Mouse (Mus musculus): ENCODE measurements at regions not wholly inside any gene's neighbourhood (a gene's known extent, or its start where the extent isn't known, plus 50 kb on each side); places are given as distances from the start of the nearest gene placed in this dataset.

GRCm38 (mm10) chr15:60101485-60102280 is 85.3 kb upstream of the 4933412E24Rik start:
- WGBS: 90% methylated on average over 4 of the region's 4 CpGs
- no peaks in the 10 kb centered on the region for H3K4me1 ChIP-seq
- no peaks in the 10 kb centered on the region for H3K9me3 ChIP-seq (replicated peaks)
- H3K36me3 ChIP-seq: no peaks in the 10 kb centered on the region
- no peaks in the 10 kb centered on the region for H3K27me3 ChIP-seq (replicated peaks)
- ATAC-seq (ENCODE audit: low FRiP score): no peak
- no peak overlapping the region for H3K27ac ChIP-seq (replicated peaks)
- no peak overlapping the region for H3K4me2 ChIP-seq
- H3K4me3 ChIP-seq (replicated peaks): no peak overlapping the region
- H3K9ac ChIP-seq (replicated peaks): no peak overlapping the region

DNA sequence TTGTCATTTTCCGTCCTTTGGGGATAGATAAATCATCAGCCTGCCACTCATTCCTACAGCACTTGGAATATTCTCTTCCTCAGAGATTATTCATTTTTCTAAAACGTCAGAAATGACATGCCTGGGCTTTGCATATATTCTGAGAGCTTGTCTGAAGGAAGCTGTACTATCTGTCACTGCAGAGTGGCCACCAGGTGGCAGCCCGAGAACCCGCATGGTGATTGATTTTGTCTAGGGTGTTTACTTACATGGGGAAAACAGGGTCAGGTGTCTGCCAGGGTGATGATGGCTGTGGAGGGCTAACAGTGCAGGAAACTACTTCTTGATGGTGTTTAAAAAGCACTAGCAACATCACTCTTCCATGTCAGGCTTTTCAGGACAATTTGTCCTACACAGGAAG is 80.7 kb upstream of the 4933412E24Rik start:
- Histone ChIP-seq H3K27me3 (replicated peaks) (no peaks in the 10 kb centered on the region), H3K4me2 (no peak overlapping the region), H3K36me3 (no peaks in the 10 kb centered on the region), H3K4me3 (replicated peaks) (no peak overlapping the region), H3K9me3 (replicated peaks) (no peaks in the 10 kb centered on the region), H3K4me1 (no peaks in the 10 kb centered on the region), H3K9ac (replicated peaks) (no peak overlapping the region), H3K27ac (replicated peaks) (no peak overlapping the region)
- ATAC-seq (ENCODE audit: low FRiP score): no peak; the same call in 1 of the 2 replicates
- 20% methylated on average over 4 of the region's 4 CpGs for WGBS

- H3K9ac ChIP-seq (replicated peaks): no peak overlapping the region
- no peaks in the 10 kb centered on the region for H3K27me3 ChIP-seq (replicated peaks)
- no peak overlapping the region for H3K4me3 ChIP-seq (replicated peaks)
- H3K4me1 ChIP-seq: no peaks in the 10 kb centered on the region
- no peak overlapping the region for H3K27ac ChIP-seq (replicated peaks)
- no peaks in the 10 kb centered on the region for H3K9me3 ChIP-seq (replicated peaks)
- WGBS: 92% methylated on average over 4 of the region's 4 CpGs
- no peak for ATAC-seq (ENCODE audit: low FRiP score)
- no peaks in the 10 kb centered on the region for H3K36me3 ChIP-seq
- no peak overlapping the region for H3K4me2 ChIP-seq
These were observed 79.7 kb upstream of the 4933412E24Rik start for GRCm38 (mm10) chr15:60096131-60096530.

DNA sequence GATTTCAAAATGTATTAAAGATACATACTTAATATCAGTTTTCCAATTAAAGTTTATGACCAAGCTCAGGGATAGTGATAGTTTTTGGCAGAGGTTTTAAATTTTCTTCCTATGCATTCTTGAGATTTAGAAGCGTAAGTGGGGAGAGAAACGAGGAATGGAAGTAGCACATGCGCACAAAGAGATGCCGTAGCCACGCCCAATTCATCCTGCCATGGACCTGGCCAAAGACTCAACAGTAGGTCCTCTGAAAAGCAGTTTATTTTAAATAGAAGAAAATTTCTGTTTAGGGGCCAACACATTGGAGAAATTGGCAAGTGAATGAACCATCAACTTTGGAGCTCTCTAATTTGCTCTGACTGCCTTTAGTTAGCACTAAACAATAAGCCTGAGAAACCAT is 73.5 kb upstream of the 4933412E24Rik start:
- H3K4me3 ChIP-seq (replicated peaks): no peak overlapping the region
- H3K27ac ChIP-seq (replicated peaks): no peak overlapping the region
- WGBS: 90% methylated on average over 5 of the region's 5 CpGs
- H3K9me3 ChIP-seq (replicated peaks): no peaks in the 10 kb centered on the region
- H3K4me1 ChIP-seq: no peaks in the 10 kb centered on the region
- ATAC-seq (ENCODE audit: low FRiP score): no peak
- no peaks in the 10 kb centered on the region for H3K36me3 ChIP-seq
- H3K9ac ChIP-seq (replicated peaks): no peak overlapping the region
- no peak overlapping the region for H3K4me2 ChIP-seq
- no peaks in the 10 kb centered on the region for H3K27me3 ChIP-seq (replicated peaks)

- Histone ChIP-seq H3K27me3 (replicated peaks) (no peaks in the 10 kb centered on the region), H3K4me1 (no peaks in the 10 kb centered on the region), H3K4me2 (no peak overlapping the region), H3K4me3 (replicated peaks) (no peak overlapping the region), H3K27ac (replicated peaks) (no peak overlapping the region), H3K9me3 (replicated peaks) (no peaks in the 10 kb centered on the region), H3K9ac (replicated peaks) (no peak overlapping the region), H3K36me3 (no peaks in the 10 kb centered on the region)
- 59% methylated on average over 10 of the region's 10 CpGs for WGBS
- ATAC-seq (ENCODE audit: low FRiP score): no peak
These were observed 72.8 kb upstream of the 4933412E24Rik start for GRCm38 (mm10) chr15:60088964-60089899.
